In the genomic region with DNA sequence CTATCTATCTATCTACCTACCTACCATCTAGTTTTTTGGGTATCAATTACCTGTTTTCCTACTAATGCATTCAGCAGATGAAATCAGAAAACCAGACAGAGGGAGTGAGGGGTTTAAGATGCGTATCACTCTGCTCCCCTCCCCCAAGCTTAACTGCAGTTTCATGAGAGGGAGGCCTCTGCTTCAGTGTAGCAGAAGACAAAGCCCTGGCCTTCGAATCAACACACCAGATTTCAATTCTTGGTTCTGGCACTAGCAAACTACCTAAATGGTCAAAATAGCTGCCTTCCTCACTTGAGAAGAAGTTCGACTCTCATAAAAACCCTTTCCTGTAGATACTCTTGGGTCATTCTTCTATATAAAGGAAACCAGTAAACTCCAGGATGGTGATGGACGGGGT, we compare ENCODE assay signal across 8 mouse cellular contexts. TPM values are rescaled to one million over a fixed set of nuclear protein-coding genes. Genes with fewer than 3 reads are reported as not detected.
A peak's percentile ranks its signal among the peaks of the same experiment; 100 is the strongest.
DNase-seq lines count a peak whose midpoint lies in the region; ATAC-seq and TF ChIP-seq lines count a peak whose summit lies in the region.

No protein-coding gene starts in this region.

- no peaks in the 10 kb centered on the region for H3K4me1 ChIP-seq in heart, adult 2 months (ENCODE audit: control insufficient read depth, insufficient read depth, low read length)
- H3K4me1 ChIP-seq in forebrain, embryonic 13.5 days = peaks cover 24% of the 10 kb centered on the region
- 0 out of 4 replicates have a peak, but pooled peaks cover 0 to 2% of the 10 kb centered on the region in 2 experiments for H3K4me1 ChIP-seq in liver, embryonic 14.5 days (replicated peaks; ENCODE audit: control insufficient read depth in 2 of 2, insufficient read depth in 2 of 2, low read length in 1 of 2)

- no peaks in the 10 kb centered on the region for H3K27me3 ChIP-seq in heart, adult 2 months (ENCODE audit: control insufficient read depth, insufficient read depth, low read length)
- no peaks in the 10 kb centered on the region for H3K27me3 ChIP-seq in C2C12 (ENCODE audit: control insufficient read depth, insufficient read depth, insufficient read length)
- H3K27me3 ChIP-seq in forebrain, embryonic 13.5 days = no peaks in the 10 kb centered on the region
- no peaks in the 10 kb centered on the region for H3K27me3 ChIP-seq in liver, embryonic 14.5 days (ENCODE audit: control insufficient read depth, insufficient read depth, low read length)

- H3K27ac ChIP-seq in heart, adult 2 months = peak overlapping the region; percentile 55; the same call in 1 of the 2 replicates
- H3K27ac ChIP-seq in forebrain, embryonic 13.5 days = peak overlapping the region; percentile 96
- H3K27ac ChIP-seq in liver, embryonic 14.5 days = no peak overlapping the region

- no peaks in the 10 kb centered on the region for H3K79me2 ChIP-seq in heart, adult 2 months (replicated peaks; ENCODE audit: control insufficient read depth, insufficient read depth, low read length)
- peaks cover 8% of the 10 kb centered on the region for H3K79me2 ChIP-seq in C2C12 (ENCODE audit: control insufficient read depth, insufficient read depth)

- H3K79me3 ChIP-seq in C2C12 (ENCODE audit: low read depth) = no peaks in the 10 kb centered on the region

- no peak for TF ChIP-seq POLR2A in heart, adult 2 months (IDR thresholded peaks at IDR 0.05; ENCODE audit: insufficient read depth, low read depth, low read length)

- 34% methylated on average over 4 of the region's 4 CpGs for WGBS in heart, adult 2 months
- WGBS in forebrain, embryonic 13.5 days = 1% methylated on average over 4 of the region's 4 CpGs
- WGBS in liver, embryonic 14.5 days (ENCODE audit: insufficient replicate concordance) = 32% methylated on average over 4 of the region's 4 CpGs

- intact Hi-C loops in heart, adult 2 months (cut with DNase I) = no loop called here
- intact Hi-C loops in heart, postnatal 25 days (cut with DNase I) = no loop called here

- no peaks in the 10 kb centered on the region for H3K36me3 ChIP-seq in heart, adult 2 months (ENCODE audit: control insufficient read depth, insufficient read depth, low read length)
- H3K36me3 ChIP-seq in C2C12 (ENCODE audit: control insufficient read depth, insufficient read depth) = peaks cover 10% of the 10 kb centered on the region
- H3K36me3 ChIP-seq in forebrain, embryonic 13.5 days (ENCODE audit: poor library complexity, severe bottlenecking) = peaks cover 44% of the 10 kb centered on the region
- H3K36me3 ChIP-seq in liver, embryonic 14.5 days (replicated peaks; ENCODE audit: control insufficient read depth, insufficient read depth, low read depth) = no peaks in the 10 kb centered on the region; the same call in 1 of the 2 replicates

- peak overlapping the region; percentile 69 for H3K9ac ChIP-seq in heart, adult 2 months (ENCODE audit: low read depth, low read length)
- H3K9ac ChIP-seq in forebrain, embryonic 13.5 days = peak overlapping the region; percentile 96
- H3K9ac ChIP-seq in liver, embryonic 14.5 days (replicated peaks) = no peak overlapping the region

- H3ac ChIP-seq in C2C12 (ENCODE audit: control insufficient read depth, insufficient read length, low read depth) = peak overlapping the region; percentile 70

- ATAC-seq in forebrain, embryonic 13.5 days = no peak
- no peak for ATAC-seq in liver, embryonic 14.5 days (ENCODE audit: insufficient read depth)
- no peak for ATAC-seq in CD4-positive, CD25-positive, alpha-beta regulatory T cell, adult 4 months

- H3K9me3 ChIP-seq in forebrain, embryonic 13.5 days (replicated peaks) = no peaks in the 10 kb centered on the region
- no peaks in the 10 kb centered on the region for H3K9me3 ChIP-seq in liver, embryonic 14.5 days (ENCODE audit: control insufficient read depth, low read length)

- H3K4me3 ChIP-seq in heart, adult 2 months = peak overlapping the region; percentile 86
- peak overlapping the region; percentile 30 for H3K4me3 ChIP-seq in C2C12 (ENCODE audit: insufficient read depth, poor library complexity, severe bottlenecking)
- peak overlapping the region; percentile 86 for H3K4me3 ChIP-seq in forebrain, embryonic 13.5 days
- H3K4me3 ChIP-seq in liver, embryonic 14.5 days (ENCODE audit: insufficient read depth in 1 of 2, low read depth in 2 of 2, low read length in 2 of 2) = peak overlapping the region; percentile 48 to 66

- H3K4me2 ChIP-seq in forebrain, embryonic 13.5 days = peak overlapping the region; percentile 87
- peak overlapping the region; percentile 45 for H3K4me2 ChIP-seq in liver, embryonic 14.5 days (ENCODE audit: low read depth)

- no peak for TF ChIP-seq EP300 in heart, adult 2 months (IDR thresholded peaks at IDR 0.05; ENCODE audit: insufficient read depth, low read depth, low read length)
- TF ChIP-seq EP300 in liver, embryonic 14.5 days (IDR thresholded peaks at IDR 0.05; ENCODE audit: low read depth) = no peak

- no peak for DNase-seq in heart, adult 2 months
- DNase-seq in heart, postnatal 25 days (ENCODE audit: low spot score) = no peak
- no peak for DNase-seq in liver, embryonic 14.5 days (ENCODE audit: low read depth in 3 of 3, low spot score in 3 of 3)
- DNase-seq in yolk sac, embryonic 10.5 days (ENCODE audit: low spot score) = no peak
- no peak for DNase-seq in urinary bladder, adult 18-20 months (ENCODE audit: low spot score in 2 of 2)

- no peak for TF ChIP-seq CTCF in heart, adult 2 months (IDR thresholded peaks at IDR 0.05)
- TF ChIP-seq CTCF in C2C12 (IDR thresholded peaks at IDR 0.05; ENCODE audit: control insufficient read depth, insufficient read depth, insufficient read length) = no peak
- TF ChIP-seq CTCF in liver, embryonic 14.5 days (IDR thresholded peaks at IDR 0.05; ENCODE audit: low read depth) = no peak

TF ChIP-seq in C2C12, 6 proteins besides CTCF, POLR2A, EP300 and RAD21:
- TF ChIP-seq MYOG (IDR thresholded peaks at IDR 0.05; ENCODE audit: control insufficient read depth, extremely low read depth, insufficient read length) = no peak
- no peak for TF ChIP-seq CEBPB (IDR thresholded peaks at IDR 0.05; ENCODE audit: low read depth)
- no peak for TF ChIP-seq MAX (IDR thresholded peaks at IDR 0.05)
- TF ChIP-seq USF1 (IDR thresholded peaks at IDR 0.05; ENCODE audit: low read depth) = no peak
- no peak for TF ChIP-seq FOSL1 (IDR thresholded peaks at IDR 0.05; ENCODE audit: insufficient read depth, low read length, poor library complexity, severe bottlenecking)
- TF ChIP-seq MYOD1 (IDR thresholded peaks at IDR 0.05; ENCODE audit: control insufficient read depth, insufficient read length, low read depth) = no peak

RNA-seq across cellular contexts. Expression of a gene that starts 0.7 kb away (rescaled TPM):
- 1 to 10 TPM; 2.1 to 2.3 TPM for total RNA-seq in heart, adult 2 months (2021)
- polyA plus RNA-seq in heart, adult 2 months (2012; rRNA removed) = 1.3 and 2.0 TPM in 2 replicates
- 1 to 10 TPM; 2.2 to 2.4 TPM for total RNA-seq in heart, postnatal 25 days (2021)
- 2.5 TPM for polyA plus RNA-seq in C2C12 (2012; fragmentation: generic; extraction: Trizol)
- polyA plus RNA-seq in forebrain, embryonic 13.5 days (2015; fragmentation: Nextera tagmentation; extraction: Ambion mirVana) = 13.6 and 15.5 TPM in 2 replicates
- polyA plus RNA-seq in liver, embryonic 14.5 days (2012; rRNA removed) = 0.66 and 0.73 TPM in 2 replicates
- 0.89 and 1.1 TPM in 2 replicates for polyA plus RNA-seq in liver, embryonic 14.5 days (2014; fragmentation: Nextera tagmentation; extraction: Ambion mirVana)
- polyA plus RNA-seq in CD4-positive, CD25-positive, alpha-beta regulatory T cell, adult 4 months (2017; shearing (Covaris generic)) = not detected

RNA-seq across cellular contexts. Expression of a gene that starts 12.8 kb away (rescaled TPM):
- total RNA-seq in heart, adult 2 months (2021) = not detected
- 0.02 TPM in 1 of 2 replicates, not detected in the other for polyA plus RNA-seq in heart, adult 2 months (2012; rRNA removed)
- under 1 TPM in 1 of 2 experiments, not detected in 1; 0.06 TPM for total RNA-seq in heart, postnatal 25 days (2021)
- polyA plus RNA-seq in C2C12 (2012; fragmentation: generic; extraction: Trizol) = not detected
- not detected in 2 replicates for polyA plus RNA-seq in forebrain, embryonic 13.5 days (2015; fragmentation: Nextera tagmentation; extraction: Ambion mirVana)
- polyA plus RNA-seq in liver, embryonic 14.5 days (2012; rRNA removed) = 0.86 and 1.4 TPM in 2 replicates
- polyA plus RNA-seq in liver, embryonic 14.5 days (2014; fragmentation: Nextera tagmentation; extraction: Ambion mirVana) = 2.1 and 2.7 TPM in 2 replicates
- polyA plus RNA-seq in CD4-positive, CD25-positive, alpha-beta regulatory T cell, adult 4 months (2017; shearing (Covaris generic)) = not detected

RNA-seq across cellular contexts. Expression of a gene that starts 18.8 kb away (rescaled TPM):
- total RNA-seq in heart, adult 2 months (2021) = not detected
- polyA plus RNA-seq in heart, adult 2 months (2012; rRNA removed) = not detected in 2 replicates
- not detected for total RNA-seq in heart, postnatal 25 days (2021)
- not detected for polyA plus RNA-seq in C2C12 (2012; fragmentation: generic; extraction: Trizol)
- polyA plus RNA-seq in forebrain, embryonic 13.5 days (2015; fragmentation: Nextera tagmentation; extraction: Ambion mirVana) = 5.7 and 6.1 TPM in 2 replicates
- polyA plus RNA-seq in liver, embryonic 14.5 days (2012; rRNA removed) = 0.02 and 0.03 TPM in 2 replicates
- polyA plus RNA-seq in liver, embryonic 14.5 days (2014; fragmentation: Nextera tagmentation; extraction: Ambion mirVana) = 0.08 and 0.13 TPM in 2 replicates
- not detected for polyA plus RNA-seq in CD4-positive, CD25-positive, alpha-beta regulatory T cell, adult 4 months (2017; shearing (Covaris generic))

Comparison
In these comparisons a context has a peak if more than half of its experiments do, and no peak if none do; other contexts are left out.
1. H3K4me3 ChIP-seq: peak in every context shown above with its lines; median percentile 86 in heart, adult 2 months; 86 in forebrain, embryonic 13.5 days; 57 in liver, embryonic 14.5 days; 30 in C2C12.